14 mouse cellular contexts compared by ENCODE assay signal in genomic region chr5:137075726-137076125, GRCm38 (mm10). TPM values are rescaled to one million over a fixed set of nuclear protein-coding genes. Genes with fewer than 3 reads are reported as not detected.
DNase-seq lines count a peak whose midpoint lies in the region; ATAC-seq and TF ChIP-seq lines count a peak whose summit lies in the region.
"Had no signal": no experiment of that assay in that cellular context is flagged by ENCODE, and none has a peak within 500 bp of the region (broad histone marks: within the 10 kb centered on the region; RNA-seq: fewer than 3 reads in every experiment).

No protein-coding gene starts in this region.

- peak overlapping the region; percentile 85 for H3K27ac ChIP-seq in heart, embryonic 11.5 days (ENCODE audit: low read depth, low read length)
- H3K27ac ChIP-seq in lung, embryonic 14.5 days (ENCODE audit: low read depth): peak overlapping the region; percentile 86
- peak overlapping the region; percentile 48; the same call in 1 of the 2 replicates for H3K27ac ChIP-seq in liver, postnatal 0 days (ENCODE audit: low read depth)
- no peak overlapping the region for H3K27ac ChIP-seq in neural tube, embryonic 15.5 days (replicated peaks)
- H3K27ac ChIP-seq in midbrain, postnatal 0 days (ENCODE audit: low read depth, low read length): no peak overlapping the region
- H3K27ac ChIP-seq: hindbrain, embryonic 12.5 days; liver, embryonic 15.5 days had no signal

- TF ChIP-seq EP300 in liver, postnatal 0 days (IDR thresholded peaks at IDR 0.05; ENCODE audit: low read depth): no peak

- ATAC-seq in heart, embryonic 11.5 days (replicated peaks; ENCODE audit: insufficient number of reproducible peaks, low FRiP score, low TSS enrichment): no peak
- no peak for ATAC-seq in lung, embryonic 14.5 days (ENCODE audit: insufficient read depth)
- no peak for ATAC-seq in liver, postnatal 0 days
- ATAC-seq in neural tube, embryonic 15.5 days (ENCODE audit: low FRiP score): no peak
- no peak for ATAC-seq in midbrain, postnatal 0 days (ENCODE audit: low FRiP score)
- ATAC-seq: CD4-positive, CD25-positive, alpha-beta regulatory T cell, adult 4 months; forebrain, postnatal 0 days had no signal

- no peaks in the 10 kb centered on the region for H3K36me3 ChIP-seq in heart, embryonic 11.5 days (ENCODE audit: control insufficient read depth, insufficient read depth, low read length)
- no peaks in the 10 kb centered on the region for H3K36me3 ChIP-seq in lung, embryonic 14.5 days (ENCODE audit: insufficient read depth)
- no peaks in the 10 kb centered on the region for H3K36me3 ChIP-seq in liver, postnatal 0 days (replicated peaks; ENCODE audit: insufficient read depth, low read length)
- H3K36me3 ChIP-seq in neural tube, embryonic 15.5 days: no peaks in the 10 kb centered on the region
- no peaks in the 10 kb centered on the region for H3K36me3 ChIP-seq in midbrain, postnatal 0 days (ENCODE audit: insufficient read depth, low read length)
- H3K36me3 ChIP-seq: embryonic facial prominence, embryonic 12.5 days; hindbrain, embryonic 12.5 days; liver, embryonic 15.5 days had no signal

- peaks cover 56% of the 10 kb centered on the region for H3K4me1 ChIP-seq in heart, embryonic 11.5 days (ENCODE audit: control insufficient read depth, insufficient read depth, low read length)
- peaks cover 44% of the 10 kb centered on the region for H3K4me1 ChIP-seq in lung, embryonic 14.5 days (ENCODE audit: insufficient read depth)
- peaks cover 45% of the 10 kb centered on the region for H3K4me1 ChIP-seq in liver, postnatal 0 days (ENCODE audit: insufficient read depth)
- H3K4me1 ChIP-seq in neural tube, embryonic 15.5 days: peaks cover 14% of the 10 kb centered on the region
- H3K4me1 ChIP-seq in midbrain, postnatal 0 days (ENCODE audit: insufficient read depth, low read length): peaks cover 6% of the 10 kb centered on the region; the same call in 1 of the 2 replicates

- H3K9me3 ChIP-seq in heart, embryonic 11.5 days (replicated peaks; ENCODE audit: control insufficient read depth, low read length): no peaks in the 10 kb centered on the region
- H3K9me3 ChIP-seq in lung, embryonic 14.5 days (ENCODE audit: low read depth, low read length): no peaks in the 10 kb centered on the region
- H3K9me3 ChIP-seq in liver, postnatal 0 days (ENCODE audit: low read length): no peaks in the 10 kb centered on the region
- H3K9me3 ChIP-seq in neural tube, embryonic 15.5 days (replicated peaks): no peaks in the 10 kb centered on the region
- H3K9me3 ChIP-seq in midbrain, postnatal 0 days (ENCODE audit: low read length): no peaks in the 10 kb centered on the region
- H3K9me3 ChIP-seq: embryonic facial prominence, embryonic 12.5 days; hindbrain, embryonic 12.5 days; liver, embryonic 15.5 days had no signal

- no peaks in the 10 kb centered on the region for H3K27me3 ChIP-seq in heart, embryonic 11.5 days (ENCODE audit: control insufficient read depth, insufficient read depth, low read length)
- no peaks in the 10 kb centered on the region for H3K27me3 ChIP-seq in lung, embryonic 14.5 days (ENCODE audit: insufficient read depth, low read length)
- no peaks in the 10 kb centered on the region for H3K27me3 ChIP-seq in liver, postnatal 0 days (ENCODE audit: insufficient read depth, low read length)
- H3K27me3 ChIP-seq in neural tube, embryonic 15.5 days (replicated peaks): peaks cover 3% of the 10 kb centered on the region; the same call in 1 of the 2 replicates
- H3K27me3 ChIP-seq in midbrain, postnatal 0 days (ENCODE audit: insufficient read depth, low read length): no peaks in the 10 kb centered on the region
- H3K27me3 ChIP-seq: embryonic facial prominence, embryonic 12.5 days; hindbrain, embryonic 12.5 days had no signal

- no peak for DNase-seq in heart, adult 9 months (ENCODE audit: low spot score in 2 of 2)
- no peak for DNase-seq in lung, embryonic 14.5 days
- no peak for DNase-seq in lung, adult 18-20 months
- DNase-seq in cerebellum, postnatal 10 days: peak; percentile 82 to 84
- no peak for DNase-seq in liver, postnatal 0 days
- DNase-seq in midbrain, postnatal 0 days (ENCODE audit: low spot score): no peak
- DNase-seq: forebrain, postnatal 0 days; retina, postnatal 1 day had no signal

- H3K4me2 ChIP-seq in heart, embryonic 11.5 days: no peak overlapping the region
- no peak overlapping the region for H3K4me2 ChIP-seq in lung, embryonic 14.5 days
- no peak overlapping the region for H3K4me2 ChIP-seq in liver, postnatal 0 days (ENCODE audit: low read depth, low read length)
- H3K4me2 ChIP-seq in neural tube, embryonic 15.5 days: no peak overlapping the region
- H3K4me2 ChIP-seq in midbrain, postnatal 0 days (ENCODE audit: low read depth, low read length, poor library complexity, severe bottlenecking): no peak overlapping the region
- H3K4me2 ChIP-seq: embryonic facial prominence, embryonic 12.5 days; hindbrain, embryonic 12.5 days; liver, embryonic 15.5 days had no signal

- 33% methylated on average over 6 of the region's 6 CpGs for WGBS in heart, embryonic 11.5 days (ENCODE audit: insufficient replicate concordance)
- 39% methylated on average over 6 of the region's 6 CpGs for WGBS in lung, embryonic 14.5 days
- WGBS in liver, postnatal 0 days (ENCODE audit: insufficient replicate concordance): 45% methylated on average over 6 of the region's 6 CpGs
- WGBS in neural tube, embryonic 15.5 days: 70% methylated on average over 6 of the region's 6 CpGs
- 80% methylated on average over 6 of the region's 6 CpGs for WGBS in midbrain, postnatal 0 days

- TF ChIP-seq CTCF in lung, embryonic 14.5 days (IDR thresholded peaks at IDR 0.05; ENCODE audit: low read depth): no peak
- no peak for TF ChIP-seq CTCF in liver, postnatal 0 days (IDR thresholded peaks at IDR 0.05; ENCODE audit: low read depth)
- no peak for TF ChIP-seq CTCF in midbrain, postnatal 0 days (IDR thresholded peaks at IDR 0.05)

- no peak overlapping the region for H3K4me3 ChIP-seq in heart, embryonic 11.5 days (ENCODE audit: low read depth, low read length)
- H3K4me3 ChIP-seq in lung, embryonic 14.5 days (ENCODE audit: low read depth, low read length): no peak overlapping the region
- no peak overlapping the region for H3K4me3 ChIP-seq in liver, postnatal 0 days (ENCODE audit: low read depth, low read length)
- no peak overlapping the region for H3K4me3 ChIP-seq in neural tube, embryonic 15.5 days (replicated peaks)
- H3K4me3 ChIP-seq in midbrain, postnatal 0 days (ENCODE audit: low read depth, low read length): no peak overlapping the region
- H3K4me3 ChIP-seq: embryonic facial prominence, embryonic 12.5 days; hindbrain, embryonic 12.5 days; liver, embryonic 15.5 days had no signal

- H3K9ac ChIP-seq in heart, embryonic 11.5 days (ENCODE audit: low read depth, low read length): no peak overlapping the region; the same call in 1 of the 2 replicates
- H3K9ac ChIP-seq in lung, embryonic 14.5 days: no peak overlapping the region
- H3K9ac ChIP-seq in liver, postnatal 0 days (replicated peaks): no peak overlapping the region
- no peak overlapping the region for H3K9ac ChIP-seq in neural tube, embryonic 15.5 days (replicated peaks)
- no peak overlapping the region for H3K9ac ChIP-seq in midbrain, postnatal 0 days (replicated peaks; ENCODE audit: low read length, poor library complexity, severe bottlenecking)
- H3K9ac ChIP-seq: embryonic facial prominence, embryonic 12.5 days; forebrain, postnatal 0 days; hindbrain, embryonic 12.5 days; liver, embryonic 15.5 days had no signal

RNA-seq across cellular contexts. Expression of gene Serpine1, which starts 3.7 kb away (rescaled TPM):
- 0.52 and 0.97 TPM in 2 replicates for polyA plus RNA-seq in heart, embryonic 11.5 days (2014; fragmentation: Nextera tagmentation; extraction: Ambion mirVana)
- polyA plus RNA-seq in lung, embryonic 14.5 days (2014; fragmentation: Nextera tagmentation; extraction: Ambion mirVana): 0.47 and 0.86 TPM in 2 replicates
- polyA plus RNA-seq in liver, postnatal 0 days (2015; fragmentation: Nextera tagmentation; extraction: Ambion mirVana): 0.23 and 0.25 TPM in 2 replicates
- polyA plus RNA-seq in neural tube, embryonic 15.5 days (2015; fragmentation: Nextera tagmentation; extraction: Ambion mirVana): 0.23 and 0.26 TPM in 2 replicates
- 3.3 and 3.7 TPM in 2 replicates for total RNA-seq in midbrain, postnatal 0 days (2014; rRNA removed)
- 0.06 and 0.30 TPM in 2 replicates for polyA plus RNA-seq in midbrain, postnatal 0 days (2015; fragmentation: Nextera tagmentation; extraction: Ambion mirVana)

RNA-seq across cellular contexts. Expression of gene Ap1s1, which starts 29.8 kb away (rescaled TPM):
- polyA plus RNA-seq in heart, embryonic 11.5 days (2014; fragmentation: Nextera tagmentation; extraction: Ambion mirVana): 131 and 145 TPM in 2 replicates
- 179 and 191 TPM in 2 replicates for polyA plus RNA-seq in lung, embryonic 14.5 days (2014; fragmentation: Nextera tagmentation; extraction: Ambion mirVana)
- polyA plus RNA-seq in liver, postnatal 0 days (2015; fragmentation: Nextera tagmentation; extraction: Ambion mirVana): 57.9 and 60.7 TPM in 2 replicates
- 209 and 222 TPM in 2 replicates for polyA plus RNA-seq in neural tube, embryonic 15.5 days (2015; fragmentation: Nextera tagmentation; extraction: Ambion mirVana)
- 139 and 144 TPM in 2 replicates for total RNA-seq in midbrain, postnatal 0 days (2014; rRNA removed)
- polyA plus RNA-seq in midbrain, postnatal 0 days (2015; fragmentation: Nextera tagmentation; extraction: Ambion mirVana): 308 and 311 TPM in 2 replicates

RNA-seq across cellular contexts. Expression of gene Trim56, which starts 40.3 kb away (rescaled TPM):
- polyA plus RNA-seq in heart, embryonic 11.5 days (2014; fragmentation: Nextera tagmentation; extraction: Ambion mirVana): 5.8 and 9.4 TPM in 2 replicates
- polyA plus RNA-seq in lung, embryonic 14.5 days (2014; fragmentation: Nextera tagmentation; extraction: Ambion mirVana): 11.5 and 11.8 TPM in 2 replicates
- 6.4 and 7.4 TPM in 2 replicates for polyA plus RNA-seq in liver, postnatal 0 days (2015; fragmentation: Nextera tagmentation; extraction: Ambion mirVana)
- polyA plus RNA-seq in neural tube, embryonic 15.5 days (2015; fragmentation: Nextera tagmentation; extraction: Ambion mirVana): 2.4 and 5.4 TPM in 2 replicates
- total RNA-seq in midbrain, postnatal 0 days (2014; rRNA removed): 3.7 and 5.4 TPM in 2 replicates
- polyA plus RNA-seq in midbrain, postnatal 0 days (2015; fragmentation: Nextera tagmentation; extraction: Ambion mirVana): 1.2 and 1.4 TPM in 2 replicates

RNA-seq across cellular contexts. Expression of gene Vgf, which starts 49.5 kb away (rescaled TPM):
- polyA plus RNA-seq in heart, embryonic 11.5 days (2014; fragmentation: Nextera tagmentation; extraction: Ambion mirVana): 0.20 TPM in 1 of 2 replicates, not detected in the other
- 0.12 and 0.13 TPM in 2 replicates for polyA plus RNA-seq in lung, embryonic 14.5 days (2014; fragmentation: Nextera tagmentation; extraction: Ambion mirVana)
- not detected in 2 replicates for polyA plus RNA-seq in liver, postnatal 0 days (2015; fragmentation: Nextera tagmentation; extraction: Ambion mirVana)
- polyA plus RNA-seq in neural tube, embryonic 15.5 days (2015; fragmentation: Nextera tagmentation; extraction: Ambion mirVana): 12.3 and 14.0 TPM in 2 replicates
- total RNA-seq in midbrain, postnatal 0 days (2014; rRNA removed): 103 and 154 TPM in 2 replicates
- 46.8 and 49.1 TPM in 2 replicates for polyA plus RNA-seq in midbrain, postnatal 0 days (2015; fragmentation: Nextera tagmentation; extraction: Ambion mirVana)
- polyA plus RNA-seq: CD4-positive, CD25-positive, alpha-beta regulatory T cell, adult 4 months; liver, embryonic 15.5 days had no signal

Comparison
In these comparisons a context has a peak if more than half of its experiments do, and no peak if none do; other contexts are left out.
1. H3K27ac ChIP-seq: peak in heart, embryonic 11.5 days (single experiment), lung, embryonic 14.5 days (single experiment) and liver, postnatal 0 days (single experiment); none in neural tube, embryonic 15.5 days (single experiment) and midbrain, postnatal 0 days (single experiment).
2. DNase-seq: peak in cerebellum, postnatal 10 days (2 of 2); none in heart, adult 9 months (0 of 2), lung, embryonic 14.5 days (single experiment), lung, adult 18-20 months (0 of 2), liver, postnatal 0 days (single experiment) and midbrain, postnatal 0 days (single experiment).